Mouse (Mus musculus): ENCODE results near the gene Cd180. TPM values are rescaled to one million over a fixed set of nuclear protein-coding genes. Genes with fewer than 3 reads are reported as not detected.
"Not testable (repeated sequence)": the region's sequence is repeated elsewhere in the genome, so short reads cannot be mapped to it uniquely, and the experiment has no call there.

The Cd180 gene
- polyA plus RNA-seq, 1 experiment from 2014 or later: 0.88 TPM

DNA sequence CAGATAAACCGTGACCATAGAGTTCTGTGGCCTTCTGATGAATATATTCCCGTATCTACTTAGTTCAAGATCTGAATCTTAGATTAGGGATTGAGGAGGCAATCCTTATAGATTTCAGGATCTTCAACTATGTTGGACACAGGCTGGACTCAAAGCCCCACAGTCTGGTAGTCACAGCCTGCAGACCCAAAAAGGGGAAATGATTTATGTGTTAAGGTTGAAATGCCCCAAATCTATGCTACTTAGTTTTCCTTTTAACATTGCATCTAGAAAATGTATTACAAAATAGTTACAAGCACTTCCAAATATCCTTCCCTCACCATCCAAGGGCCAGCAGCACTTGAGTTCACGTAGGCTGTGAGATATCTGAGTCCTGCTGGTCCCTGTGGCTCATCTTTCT is 7.4 kb downstream of the Cd180 start:
- ATAC-seq (ENCODE audit: low read depth): no peak
- H3K27ac ChIP-seq (replicated peaks; ENCODE audit: low read depth, low read length): no peak overlapping the region
- WGBS: 83% methylated on average over 3 of the region's 3 CpGs
- no peak overlapping the region for H3K4me3 ChIP-seq (ENCODE audit: low read depth, low read length)
- no peak overlapping the region for H3K9ac ChIP-seq (ENCODE audit: low read depth, low read length)
- no peaks in the 10 kb centered on the region for H3K27me3 ChIP-seq (replicated peaks; ENCODE audit: control insufficient read depth, insufficient read depth, low read length)
- DNase-seq (ENCODE audit: low spot score): no peak
- no peaks in the 10 kb centered on the region for H3K36me3 ChIP-seq (ENCODE audit: control insufficient read depth, insufficient read depth, low read length)
- no peaks in the 10 kb centered on the region for H3K9me3 ChIP-seq (ENCODE audit: control insufficient read depth, low read length)
- H3K4me1 ChIP-seq (ENCODE audit: control insufficient read depth, insufficient read depth, low read length): peaks cover 10% of the 10 kb centered on the region
- no peak overlapping the region for H3K4me2 ChIP-seq (ENCODE audit: low read depth, low read length)

GRCm38 (mm10) chr13:102716973-102717372 is 23.6 kb downstream of the Cd180 start:
- no peaks in the 10 kb centered on the region for H3K36me3 ChIP-seq (ENCODE audit: control insufficient read depth, insufficient read depth, low read length)
- no peak overlapping the region for H3K4me2 ChIP-seq (ENCODE audit: low read depth, low read length)
- 42% methylated on average over 1 of the region's 1 CpGs for WGBS
- no peak overlapping the region for H3K27ac ChIP-seq (replicated peaks; ENCODE audit: low read depth, low read length)
- no peak overlapping the region for H3K4me3 ChIP-seq (ENCODE audit: low read depth, low read length)
- no peaks in the 10 kb centered on the region for H3K4me1 ChIP-seq (ENCODE audit: control insufficient read depth, insufficient read depth, low read length)
- DNase-seq (ENCODE audit: low spot score): no peak
- no peak for ATAC-seq (ENCODE audit: low read depth)
- H3K27me3 ChIP-seq (replicated peaks; ENCODE audit: control insufficient read depth, insufficient read depth, low read length): no peaks in the 10 kb centered on the region
- no peak overlapping the region for H3K9ac ChIP-seq (ENCODE audit: low read depth, low read length)
- H3K9me3 ChIP-seq (ENCODE audit: control insufficient read depth, low read length): no peaks in the 10 kb centered on the region

- Histone ChIP-seq H3K9me3 (ENCODE audit: control insufficient read depth, low read length) (no peaks in the 10 kb centered on the region), H3K4me1 (ENCODE audit: control insufficient read depth, insufficient read depth, low read length) (no peaks in the 10 kb centered on the region), H3K9ac (ENCODE audit: low read depth, low read length) (no peak overlapping the region), H3K27ac (replicated peaks; ENCODE audit: low read depth, low read length) (no peak overlapping the region), H3K36me3 (ENCODE audit: control insufficient read depth, insufficient read depth, low read length) (no peaks in the 10 kb centered on the region), H3K4me3 (ENCODE audit: low read depth, low read length) (no peak overlapping the region), H3K27me3 (replicated peaks; ENCODE audit: control insufficient read depth, insufficient read depth, low read length) (no peaks in the 10 kb centered on the region), H3K4me2 (ENCODE audit: low read depth, low read length) (no peak overlapping the region)
- no peak for ATAC-seq (ENCODE audit: low read depth)
- peak; percentile 52 for DNase-seq (ENCODE audit: low spot score)
Measured at GRCm38 (mm10) chr13:102725416-102725815, 32.1 kb downstream of the Cd180 start.

DNA sequence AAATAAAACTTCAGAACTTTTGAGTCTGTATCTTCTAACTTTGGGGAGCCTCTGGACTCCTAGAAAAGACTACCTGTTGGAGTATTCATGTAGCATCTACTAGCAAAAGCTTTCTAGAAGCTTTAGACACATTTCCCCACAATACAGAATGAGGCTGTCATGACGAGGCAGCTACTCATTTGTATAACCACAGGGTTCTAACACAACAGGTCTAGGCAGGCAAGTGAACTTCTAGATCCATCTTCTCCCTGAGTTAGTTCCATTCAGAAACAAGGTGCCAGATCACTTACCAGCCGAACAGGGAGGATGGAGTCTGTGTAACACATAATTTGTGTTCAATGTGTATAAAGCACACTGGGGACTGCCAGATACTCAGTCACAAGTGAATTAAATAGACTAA is 32.5 kb downstream of the Cd180 start:
- no peaks in the 10 kb centered on the region for H3K36me3 ChIP-seq (ENCODE audit: control insufficient read depth, insufficient read depth, low read length)
- no peak overlapping the region for H3K9ac ChIP-seq (ENCODE audit: low read depth, low read length)
- WGBS: 74% methylated on average over 2 of the region's 2 CpGs
- no peak overlapping the region for H3K27ac ChIP-seq (replicated peaks; ENCODE audit: low read depth, low read length)
- H3K4me1 ChIP-seq (ENCODE audit: control insufficient read depth, insufficient read depth, low read length): no peaks in the 10 kb centered on the region
- H3K27me3 ChIP-seq (replicated peaks; ENCODE audit: control insufficient read depth, insufficient read depth, low read length): no peaks in the 10 kb centered on the region
- no peaks in the 10 kb centered on the region for H3K9me3 ChIP-seq (ENCODE audit: control insufficient read depth, low read length)
- no peak for ATAC-seq (ENCODE audit: low read depth)
- H3K4me3 ChIP-seq (ENCODE audit: low read depth, low read length): no peak overlapping the region
- H3K4me2 ChIP-seq (ENCODE audit: low read depth, low read length): no peak overlapping the region
- DNase-seq (ENCODE audit: low spot score): no peak

DNA sequence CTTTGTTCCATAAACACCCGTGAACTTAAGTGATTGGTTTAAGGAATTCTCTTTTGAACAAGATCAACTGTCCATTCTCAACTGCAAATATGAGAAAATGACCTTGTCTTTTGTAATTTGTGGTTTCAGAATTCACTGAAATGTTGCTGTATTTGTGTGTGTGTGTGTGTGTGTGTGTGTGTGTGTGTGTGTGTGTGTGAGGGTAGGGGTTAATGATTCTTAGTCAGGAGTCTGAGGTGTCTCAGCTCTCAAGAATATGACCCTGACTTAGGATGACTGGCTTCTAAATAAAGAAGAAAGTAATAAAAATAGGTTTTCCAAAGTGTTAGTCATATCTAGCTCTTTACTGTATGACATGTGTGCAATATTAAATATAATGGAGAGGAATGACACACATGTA is 33.5 kb downstream of the Cd180 start:
- WGBS: 56% methylated on average over 1 of the region's 1 CpGs
- Histone ChIP-seq H3K4me3 (ENCODE audit: low read depth, low read length) (no peak overlapping the region), H3K27ac (replicated peaks; ENCODE audit: low read depth, low read length) (no peak overlapping the region), H3K9ac (ENCODE audit: low read depth, low read length) (no peak overlapping the region), H3K4me1 (ENCODE audit: control insufficient read depth, insufficient read depth, low read length) (no peaks in the 10 kb centered on the region), H3K4me2 (ENCODE audit: low read depth, low read length) (no peak overlapping the region), H3K36me3 (ENCODE audit: control insufficient read depth, insufficient read depth, low read length) (no peaks in the 10 kb centered on the region), H3K9me3 (ENCODE audit: control insufficient read depth, low read length) (no peaks in the 10 kb centered on the region), H3K27me3 (replicated peaks; ENCODE audit: control insufficient read depth, insufficient read depth, low read length) (no peaks in the 10 kb centered on the region)
- no peak for ATAC-seq (ENCODE audit: low read depth)
- no peak for DNase-seq (ENCODE audit: low spot score)

DNA sequence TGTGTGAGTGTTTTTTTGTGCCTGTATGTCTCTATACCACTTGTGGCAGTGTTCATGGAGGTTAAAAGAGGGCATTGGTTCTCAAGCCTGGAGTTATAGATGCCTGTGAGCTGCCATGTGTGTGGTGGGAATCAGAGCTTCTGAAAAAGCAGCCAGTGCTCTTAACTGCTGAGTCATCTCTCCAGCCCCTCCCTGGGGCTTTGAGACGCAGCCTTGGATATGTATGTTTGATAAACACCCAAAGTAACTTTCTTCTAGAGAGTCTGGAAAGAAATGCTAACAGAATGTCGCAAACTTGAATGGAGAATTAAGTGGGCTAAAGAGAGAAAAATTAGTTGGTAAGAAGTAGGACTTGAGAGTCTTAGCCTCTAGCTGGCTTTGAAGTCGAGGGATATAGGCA is 34.7 kb downstream of the Cd180 start:
- Histone ChIP-seq H3K27ac (replicated peaks; ENCODE audit: low read depth, low read length) (no peak overlapping the region), H3K4me1 (ENCODE audit: control insufficient read depth, insufficient read depth, low read length) (no peaks in the 10 kb centered on the region), H3K4me3 (ENCODE audit: low read depth, low read length) (no peak overlapping the region), H3K9me3 (ENCODE audit: control insufficient read depth, low read length) (no peaks in the 10 kb centered on the region), H3K36me3 (ENCODE audit: control insufficient read depth, insufficient read depth, low read length) (no peaks in the 10 kb centered on the region), H3K9ac (ENCODE audit: low read depth, low read length) (no peak overlapping the region), H3K27me3 (replicated peaks; ENCODE audit: control insufficient read depth, insufficient read depth, low read length) (no peaks in the 10 kb centered on the region), H3K4me2 (ENCODE audit: low read depth, low read length) (no peak overlapping the region)
- DNase-seq (ENCODE audit: low spot score) (no peak), ATAC-seq (ENCODE audit: low read depth) (no peak)
- WGBS: 71% methylated on average over 3 of the region's 3 CpGs

DNA sequence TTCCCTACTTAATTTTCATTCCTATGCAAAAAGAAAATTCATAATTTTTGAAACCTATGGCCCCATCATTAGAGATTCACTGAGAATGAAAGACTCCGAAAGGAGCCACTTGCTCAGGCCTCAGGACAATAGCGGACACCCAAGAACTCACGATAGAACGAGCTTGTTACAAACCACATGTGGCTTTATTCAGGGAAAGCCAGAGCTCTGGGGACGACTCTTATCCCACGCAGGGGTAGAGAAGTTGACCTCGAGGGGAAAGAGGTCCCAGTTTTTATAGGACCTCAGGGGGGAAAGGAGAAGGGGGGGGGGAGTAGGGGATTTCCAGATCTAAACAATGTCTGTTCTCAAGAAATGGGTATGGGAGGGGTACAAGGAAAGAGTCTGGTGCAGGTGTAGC is 35.6 kb downstream of the Cd180 start:
- ATAC-seq (ENCODE audit: low read depth); H3K4me1 ChIP-seq (ENCODE audit: control insufficient read depth, insufficient read depth, low read length); H3K27me3 ChIP-seq (replicated peaks; ENCODE audit: control insufficient read depth, insufficient read depth, low read length); H3K4me2 ChIP-seq (ENCODE audit: low read depth, low read length); H3K9ac ChIP-seq (ENCODE audit: low read depth, low read length); H3K27ac ChIP-seq (replicated peaks; ENCODE audit: low read depth, low read length); H3K4me3 ChIP-seq (ENCODE audit: low read depth, low read length); DNase-seq (ENCODE audit: low spot score); H3K36me3 ChIP-seq (ENCODE audit: control insufficient read depth, insufficient read depth, low read length); H3K9me3 ChIP-seq (ENCODE audit: control insufficient read depth, low read length): not testable (repeated sequence)
- WGBS: 54% methylated on average over 7 of the region's 7 CpGs

GRCm38 (mm10) chr13:102733063-102733462 is 39.7 kb downstream of the Cd180 start:
- no peak overlapping the region for H3K9ac ChIP-seq (ENCODE audit: low read depth, low read length)
- H3K9me3 ChIP-seq (ENCODE audit: control insufficient read depth, low read length): no peaks in the 10 kb centered on the region
- no peak for DNase-seq (ENCODE audit: low spot score)
- H3K4me3 ChIP-seq (ENCODE audit: low read depth, low read length): no peak overlapping the region
- WGBS: 87% methylated on average over 2 of the region's 2 CpGs
- no peaks in the 10 kb centered on the region for H3K27me3 ChIP-seq (replicated peaks; ENCODE audit: control insufficient read depth, insufficient read depth, low read length)
- peaks cover 41% of the 10 kb centered on the region for H3K36me3 ChIP-seq (ENCODE audit: control insufficient read depth, insufficient read depth, low read length)
- no peak overlapping the region for H3K27ac ChIP-seq (replicated peaks; ENCODE audit: low read depth, low read length)
- no peak for ATAC-seq (ENCODE audit: low read depth)
- no peaks in the 10 kb centered on the region for H3K4me1 ChIP-seq (ENCODE audit: control insufficient read depth, insufficient read depth, low read length)
- no peak overlapping the region for H3K4me2 ChIP-seq (ENCODE audit: low read depth, low read length)

DNA sequence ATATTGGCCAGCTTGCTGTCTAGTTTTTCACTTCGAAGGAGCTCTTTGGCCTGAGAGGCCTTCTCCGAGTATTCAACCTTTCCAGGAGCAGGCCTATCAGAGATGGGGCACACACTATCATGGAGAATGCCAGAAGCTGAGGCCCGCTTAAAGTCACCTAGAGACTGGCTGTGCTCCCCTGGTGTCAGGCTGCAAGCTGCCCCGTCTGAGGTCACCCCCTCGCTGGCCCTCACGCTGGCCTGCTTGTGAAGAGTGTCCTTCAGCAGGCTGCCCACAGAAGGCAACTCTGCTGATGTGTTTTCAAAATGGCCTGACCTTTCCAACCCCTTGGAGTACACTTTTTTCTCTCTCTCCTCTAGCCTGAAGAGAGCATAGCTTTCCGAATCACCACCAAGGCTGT is 44.5 kb downstream of the Cd180 start:
- DNase-seq (ENCODE audit: low spot score) (no peak), ATAC-seq (ENCODE audit: low read depth) (no peak)
- Histone ChIP-seq H3K36me3 (ENCODE audit: control insufficient read depth, insufficient read depth, low read length) (peaks cover 70% of the 10 kb centered on the region), H3K27me3 (replicated peaks; ENCODE audit: control insufficient read depth, insufficient read depth, low read length) (no peaks in the 10 kb centered on the region), H3K9me3 (ENCODE audit: control insufficient read depth, low read length) (no peaks in the 10 kb centered on the region), H3K4me1 (ENCODE audit: control insufficient read depth, insufficient read depth, low read length) (no peaks in the 10 kb centered on the region), H3K4me3 (ENCODE audit: low read depth, low read length) (no peak overlapping the region), H3K9ac (ENCODE audit: low read depth, low read length) (no peak overlapping the region), H3K27ac (replicated peaks; ENCODE audit: low read depth, low read length) (no peak overlapping the region), H3K4me2 (ENCODE audit: low read depth, low read length) (no peak overlapping the region)
- 94% methylated on average over 7 of the region's 7 CpGs for WGBS

All from embryonic facial prominence, embryonic 14.5 days (tissue).